Mouse (Mus musculus) forebrain, postnatal 0 days (tissue): ENCODE measurements around the gene Slc22a14. TPM values are rescaled to one million over a fixed set of nuclear protein-coding genes. Genes with fewer than 3 reads are reported as not detected.

ENCODE experiments used
- ATAC-seq: fragments of 200-750 bp; cut with Nextera tagmentation; 2 replicates; pipeline ENCODE4 v1.8.0; 2017; ENCODE audit warnings: mild to moderate bottlenecking, moderate library complexity
- DNase-seq: peaks from one replicate; pipeline ENCODE4 v3.0.0-alpha.2; 2015
- H3K27ac ChIP-seq: fragments of 300-500 bp; sonication (generic); 2 replicates; pipeline ENCODE4 v1.5.1; 2014; ENCODE audit warnings: low read depth, mild to moderate bottlenecking, antibody characterized with exemption, low read length, moderate library complexity, mixed read lengths
- H3K27me3 ChIP-seq: fragments of 300-500 bp; sonication (generic); 2 replicates; pipeline ENCODE4 v1.6.1; 2014; ENCODE audit warnings: mild to moderate bottlenecking, low read length, mixed read lengths; ENCODE audit not compliant: insufficient read depth
- H3K36me3 ChIP-seq: fragments of 300-500 bp; sonication (generic); 2 replicates; pipeline ENCODE4 v1.6.1; 2014; ENCODE audit warnings: mild to moderate bottlenecking, moderate library complexity; ENCODE audit not compliant: insufficient read depth
- H3K4me1 ChIP-seq: fragments of 300-500 bp; sonication (generic); 2 replicates; pipeline ENCODE4 v1.6.1; 2014; ENCODE audit warnings: antibody characterized with exemption; ENCODE audit not compliant: insufficient read depth
- H3K4me2 ChIP-seq: fragments of 300-500 bp; sonication (generic); 2 replicates; pipeline ENCODE4 v1.6.1; 2014; ENCODE audit warnings: low read depth, mild to moderate bottlenecking, moderate library complexity
- H3K4me3 ChIP-seq: fragments of 300-500 bp; sonication (generic); 2 replicates; pipeline ENCODE4 v1.5.1; 2014; ENCODE audit warnings: low read depth, low read length, mixed read lengths
- H3K9ac ChIP-seq: fragments of 300-500 bp; sonication (generic); 2 replicates; pipeline ENCODE4 v1.6.1; 2014; ENCODE audit warnings: mild to moderate bottlenecking
- H3K9me3 ChIP-seq: fragments of 300-500 bp; sonication (generic); 2 replicates; pipeline ENCODE4 v1.6.1; 2016; ENCODE audit warnings: low read length
- CTCF ChIP-seq: sonication (generic); IDR thresholded peaks from 2 replicates; pipeline ENCODE4 v1.5.1; 2016; ENCODE audit warnings: antibody characterized with exemption, control low read depth, low read depth
- WGBS: fragments of 180-500 bp; shearing (Covaris S2); extraction: QIAGEN DNeasy Blood & Tissue Kit; methylation state at CpG from one replicate; pipeline ENCODE4 v1.1.7; 2014; 5-methylcytosine and 5-hydroxymethylcytosine counted together
- polyA plus RNA-seq: library from polyadenylated mRNA; unstranded; fragments of >200 nt; fragmentation: Nextera tagmentation; extraction: Ambion mirVana; gene quantifications from 2 replicates; pipeline ENCODE4 v1.2.1, GENCODE M21; 2015
- total RNA-seq: library from RNA; depleted of rRNA; stranded (reverse); fragments of >200 nt; gene quantifications from 2 replicates; pipeline ENCODE4 v1.2.3, GENCODE M21; 2014; rRNA removed

Slc22a14 gene
- total and polyA plus RNA-seq, 2 experiments from 2014 or later = not detected

DNA sequence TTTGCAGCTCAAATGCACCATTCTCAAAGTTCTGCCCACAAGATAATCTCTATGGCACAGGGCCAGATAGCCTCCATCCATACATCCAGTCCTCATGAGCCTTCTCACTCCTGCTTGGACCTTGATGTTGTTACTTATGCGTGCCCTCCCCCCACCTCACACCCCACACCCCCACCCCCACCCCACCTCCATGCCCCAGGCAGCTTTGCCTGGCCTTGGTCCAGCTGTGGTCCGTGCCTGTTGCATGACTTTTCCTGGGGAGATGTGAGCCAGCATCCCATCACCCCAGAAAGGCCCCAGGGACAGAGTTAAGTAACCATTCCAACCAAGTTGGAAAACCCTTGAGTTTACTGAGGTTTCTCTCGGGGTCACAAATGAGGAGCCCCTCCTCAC is 245.2 kb downstream of the Slc22a14 start:
- Histone ChIP-seq H3K36me3 (no peaks in the 10 kb centered on the region), H3K4me2 (no peak overlapping the region), H3K9me3 (no peaks in the 10 kb centered on the region), H3K4me1 (no peaks in the 10 kb centered on the region), H3K27me3 (no peaks in the 10 kb centered on the region), H3K4me3 (no peak overlapping the region), H3K9ac (no peak overlapping the region), H3K27ac (no peak overlapping the region)
- WGBS = 70% methylated on average over 3 of the region's 3 CpGs
- no peak for TF ChIP-seq CTCF
- ATAC-seq (no peak), DNase-seq (no peak)

Other genes starting within 250 kb of the Slc22a14 start
- 2.0 and 2.1 TPM in 2 replicates for gene Acaa1b, start 208.5 kb downstream of the Slc22a14 start, total RNA-seq
- gene Acaa1b, start 208.5 kb downstream of the Slc22a14 start, polyA plus RNA-seq = 2.2 and 2.7 TPM in 2 replicates
- not detected in 2 replicates for gene Gm47289, start 206.4 kb downstream of the Slc22a14 start, total RNA-seq
- gene Gm47289, start 206.4 kb downstream of the Slc22a14 start, polyA plus RNA-seq = not detected in 2 replicates
- gene Slc22a13, start 156.5 kb downstream of the Slc22a14 start, total RNA-seq = not detected in 2 replicates
- gene Slc22a13, start 156.5 kb downstream of the Slc22a14 start, polyA plus RNA-seq = not detected in 2 replicates
- gene Oxsr1, start 43.1 kb downstream of the Slc22a14 start, total RNA-seq = 48.8 and 57.5 TPM in 2 replicates
- 7.2 and 8.8 TPM in 2 replicates for gene Oxsr1, start 43.1 kb downstream of the Slc22a14 start, polyA plus RNA-seq
- gene Acaa1a, start 25.9 kb downstream of the Slc22a14 start, total RNA-seq = 121 and 130 TPM in 2 replicates
- 81.8 and 86.6 TPM in 2 replicates for gene Acaa1a, start 25.9 kb downstream of the Slc22a14 start, polyA plus RNA-seq
- gene Myd88, start 24.1 kb downstream of the Slc22a14 start, total RNA-seq = 4.0 and 5.8 TPM in 2 replicates
- gene Myd88, start 24.1 kb downstream of the Slc22a14 start, polyA plus RNA-seq = 5.2 and 5.3 TPM in 2 replicates
- 5.0 and 9.0 TPM in 2 replicates for gene Xylb, start 8.2 kb downstream of the Slc22a14 start, total RNA-seq
- 2.6 and 3.7 TPM in 2 replicates for gene Xylb, start 8.2 kb downstream of the Slc22a14 start, polyA plus RNA-seq
- 13.4 and 26.7 TPM in 2 replicates for gene Acvr2b, start 36.6 kb upstream of the Slc22a14 start, total RNA-seq
- gene Acvr2b, start 36.6 kb upstream of the Slc22a14 start, polyA plus RNA-seq = 9.7 and 23.2 TPM in 2 replicates
- 26.6 and 26.9 TPM in 2 replicates for gene Exog, start 79.4 kb upstream of the Slc22a14 start, total RNA-seq
- 28.6 and 39.7 TPM in 2 replicates for gene Exog, start 79.4 kb upstream of the Slc22a14 start, polyA plus RNA-seq
- gene Scn5a, start 213.5 kb upstream of the Slc22a14 start, total RNA-seq = 3.4 and 8.2 TPM in 2 replicates
- 0.40 and 0.77 TPM in 2 replicates for gene Scn5a, start 213.5 kb upstream of the Slc22a14 start, polyA plus RNA-seq